Mouse (Mus musculus): ENCODE data around the gene 1810046K07Rik.

Gene 1810046K07Rik

DNA sequence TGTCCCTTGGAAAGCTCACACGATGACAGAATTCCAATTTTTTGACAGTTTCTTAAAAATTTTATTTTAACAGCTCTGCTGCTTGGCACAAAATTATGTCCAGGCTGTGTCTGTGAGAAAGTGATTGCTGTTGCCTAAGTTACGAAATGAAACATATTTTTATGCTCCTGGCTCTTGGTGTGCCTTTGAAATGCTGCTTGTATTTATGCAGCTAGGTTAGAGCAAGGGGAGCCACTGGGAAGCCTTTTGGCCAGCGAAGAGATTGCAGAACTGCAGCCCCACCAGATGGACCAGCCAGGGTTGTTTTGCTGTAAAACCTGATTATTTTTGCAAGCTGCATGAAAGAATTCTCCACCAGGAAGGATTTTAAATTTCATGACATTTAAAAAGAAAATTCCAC, 23.6 kb downstream of the 1810046K07Rik start:
- DNase-seq (ENCODE audit: low spot score) = no peak

DNA sequence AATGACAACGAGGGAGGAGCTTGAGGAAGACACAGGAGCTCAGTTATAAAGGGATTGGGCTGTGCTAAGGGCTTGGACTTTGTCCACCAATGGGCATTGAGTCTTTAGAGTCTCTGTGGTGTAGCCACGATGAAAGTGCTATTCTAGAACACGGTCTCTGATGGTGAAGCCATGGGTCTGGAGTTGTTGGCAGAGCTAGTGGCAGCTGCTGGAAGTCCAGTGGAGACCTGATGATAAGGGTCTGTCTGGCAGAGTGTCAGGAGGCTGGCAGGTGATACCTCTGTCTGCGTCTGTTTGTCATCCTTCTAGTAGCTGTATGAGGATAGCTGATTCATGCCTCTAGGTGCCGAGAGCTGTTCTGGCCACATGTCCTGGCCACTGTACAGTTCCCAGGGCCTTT, 24.7 kb downstream of the 1810046K07Rik start:
- DNase-seq (ENCODE audit: low spot score) = no peak

DNA sequence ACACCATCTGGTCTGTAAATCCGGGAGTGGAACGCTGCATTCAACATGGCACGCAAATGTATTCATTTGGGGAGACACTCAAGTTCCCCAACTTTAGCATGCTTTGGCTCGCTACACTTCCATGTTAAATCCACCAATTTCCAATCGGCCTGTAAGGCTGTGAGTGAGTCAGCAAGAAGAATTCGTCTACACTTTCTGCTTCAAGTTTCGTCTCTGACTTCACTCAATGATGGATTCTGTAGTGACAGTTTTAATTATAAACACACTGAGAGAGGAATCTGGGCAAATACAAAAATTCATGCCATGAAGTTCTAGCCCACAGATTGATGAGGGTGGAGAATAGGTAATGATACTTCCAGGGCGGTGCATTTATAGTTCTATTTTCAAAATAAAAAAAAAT, 35.2 kb downstream of the 1810046K07Rik start:
- no peak for DNase-seq (ENCODE audit: low spot score)

DNA sequence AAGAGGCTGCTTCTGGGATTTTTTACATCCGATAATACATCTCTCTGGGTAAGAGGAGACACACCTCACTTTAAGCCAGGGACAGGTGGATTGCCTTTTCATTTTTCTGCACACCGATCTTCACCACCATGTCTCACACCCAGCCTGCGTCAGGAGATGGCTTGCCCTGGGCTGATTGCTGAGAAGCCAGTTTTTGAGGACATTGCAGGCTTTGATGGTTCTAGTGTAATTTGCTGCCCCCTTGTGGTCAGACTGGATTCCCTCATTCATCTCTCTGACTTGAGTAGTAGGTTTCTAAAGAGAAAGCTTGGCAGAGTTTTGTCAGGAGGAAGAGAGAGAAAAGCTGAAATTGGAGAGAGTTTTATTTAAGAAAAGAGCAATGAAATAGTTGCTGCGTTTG, 36.0 kb downstream of the 1810046K07Rik start:
- peak; percentile 54 for DNase-seq (ENCODE audit: low spot score)

DNA sequence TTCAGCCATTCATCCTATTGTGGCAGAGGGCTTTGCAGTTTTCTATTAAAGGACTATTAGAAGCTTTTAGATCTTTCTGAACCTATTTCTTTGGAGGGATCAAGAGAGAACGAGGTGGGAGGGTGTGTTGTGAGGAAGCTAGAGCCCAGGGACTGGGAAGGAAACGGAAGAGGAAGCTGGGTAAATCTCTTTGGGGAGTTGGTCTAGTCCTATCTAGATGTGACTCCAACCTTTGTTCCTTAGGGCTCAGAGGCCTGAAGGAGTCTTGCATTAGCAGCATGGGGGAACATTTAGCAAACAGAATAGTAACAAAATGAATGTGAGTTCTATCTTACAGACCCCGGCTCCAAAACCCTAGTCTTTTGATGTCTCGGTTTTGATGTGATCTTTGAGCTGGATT, 37.7 kb downstream of the 1810046K07Rik start:
- DNase-seq (ENCODE audit: low spot score) = no peak

DNA sequence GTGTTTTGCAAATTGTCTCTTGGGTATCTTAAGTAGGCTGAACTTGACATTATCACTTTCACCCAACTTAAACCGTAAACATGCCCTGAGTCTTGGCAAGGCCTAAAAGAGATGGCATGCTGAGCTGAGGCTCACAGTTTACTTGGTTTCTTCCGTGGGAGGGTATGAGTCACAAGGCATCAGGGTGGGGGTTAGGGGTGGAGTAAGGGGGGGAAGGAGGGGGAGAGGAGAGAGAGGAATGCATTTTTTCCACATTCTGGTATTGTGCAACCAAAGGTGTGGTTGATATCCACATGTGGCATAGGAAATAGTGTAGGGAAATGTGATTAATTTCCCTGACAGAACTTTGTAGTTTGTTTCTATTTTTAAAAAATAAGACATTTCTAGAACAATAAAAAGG, 42.6 kb downstream of the 1810046K07Rik start:
- DNase-seq (ENCODE audit: low spot score) = no peak

DNA sequence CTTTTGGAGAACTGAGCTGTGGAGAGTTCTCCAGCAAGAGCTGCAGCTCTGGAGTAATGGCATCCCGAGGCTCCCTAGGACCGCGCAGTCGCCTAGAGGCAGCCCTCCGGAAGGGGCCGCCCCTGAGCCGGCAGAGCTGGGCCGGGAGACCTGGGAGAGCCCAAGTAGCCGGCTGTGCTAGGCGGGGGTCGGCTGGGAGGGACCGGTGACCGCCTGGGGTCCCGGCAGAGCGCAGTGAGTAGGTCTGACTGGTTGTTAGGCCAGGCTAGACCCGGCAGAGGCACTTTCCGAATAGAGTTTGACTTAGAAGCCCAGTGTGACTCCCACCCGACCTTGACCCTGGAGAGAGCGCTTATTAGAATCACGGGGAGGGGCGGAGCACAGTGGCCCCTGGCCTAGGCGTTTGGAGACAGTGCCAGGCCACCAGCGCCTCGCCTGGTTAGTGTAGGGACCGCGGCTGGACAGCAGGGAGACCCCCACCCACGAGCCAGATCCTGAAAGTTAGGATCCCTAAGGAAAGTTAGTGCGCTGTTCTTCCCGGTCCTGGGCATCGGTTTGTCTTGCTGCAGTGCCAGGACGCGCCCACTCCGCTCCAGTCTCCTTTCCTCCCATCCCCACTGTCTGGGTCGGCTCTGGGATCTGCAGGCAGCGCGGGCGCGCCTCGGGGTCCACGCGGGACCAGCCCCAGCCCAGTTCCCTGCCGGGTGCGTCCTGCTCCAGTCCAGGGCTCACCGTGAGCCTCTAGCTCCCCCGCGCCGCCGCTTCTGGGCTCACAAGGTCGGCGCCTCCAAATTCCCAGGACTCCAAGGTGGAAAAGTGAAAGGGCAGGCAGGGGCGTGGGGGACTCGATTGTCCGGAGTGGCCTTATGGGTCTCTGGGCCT, 50.0 kb downstream of the 1810046K07Rik start, which contains the start of gene Colca2:
Gene Colca2, minus strand, starts transcription at position 70 of the 882 bp plus-strand sequence.
- peak; percentile 72 for DNase-seq (ENCODE audit: low spot score)

DNA sequence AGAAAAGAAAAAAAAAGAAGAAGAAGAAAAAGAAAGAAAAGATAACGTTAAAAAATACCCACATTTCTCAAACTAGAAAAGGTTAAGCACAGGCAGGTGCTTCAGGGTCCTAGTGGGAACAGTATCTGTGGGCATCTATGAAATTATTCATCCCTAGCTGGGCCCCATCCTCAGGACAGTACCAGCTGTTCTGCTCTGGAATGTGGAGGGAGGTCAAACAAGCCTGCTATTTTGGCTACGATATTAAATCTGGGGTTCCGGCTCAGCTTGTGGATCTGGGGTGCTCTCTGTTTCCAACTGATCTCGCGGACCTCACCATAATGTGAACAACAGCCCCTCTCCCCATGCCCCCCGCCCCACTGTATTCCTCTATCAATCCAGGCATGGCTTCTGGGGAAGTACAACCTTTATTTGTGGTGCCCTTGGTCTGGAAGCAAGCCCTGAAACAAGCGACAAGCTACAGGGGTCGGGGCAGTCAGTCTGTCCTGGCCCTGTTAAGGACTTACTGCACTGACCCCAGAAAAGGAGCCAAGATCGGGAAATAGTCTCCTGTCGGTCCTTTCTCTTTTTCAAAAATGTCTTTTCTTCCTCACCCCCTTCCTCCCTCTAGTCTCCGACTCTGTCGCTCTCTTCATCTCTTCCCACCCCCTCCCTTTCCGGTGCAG, 50.8 kb downstream of the 1810046K07Rik start:
- DNase-seq (ENCODE audit: low spot score) = peak; percentile 19

DNA sequence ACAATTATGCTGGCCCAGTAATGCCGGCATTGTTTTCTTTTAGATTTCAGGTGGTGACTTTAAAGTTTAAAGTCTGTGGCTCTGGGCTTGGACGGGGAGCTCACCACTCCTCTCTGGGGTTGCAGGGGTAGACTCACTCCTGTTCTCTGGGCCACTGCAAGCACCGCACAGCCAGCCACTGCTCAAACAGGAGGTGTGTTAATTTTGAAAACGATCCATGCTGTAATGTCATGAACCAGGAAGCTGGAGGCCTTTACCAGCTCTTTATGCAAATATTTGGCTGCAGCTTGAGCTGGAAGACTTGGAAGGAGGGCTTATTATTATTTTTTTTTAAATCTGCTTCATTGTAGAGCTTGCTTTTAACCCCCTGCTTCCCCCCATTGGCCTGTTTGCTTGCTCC, 54.0 kb downstream of the 1810046K07Rik start:
- no peak for DNase-seq (ENCODE audit: low spot score)

DNA sequence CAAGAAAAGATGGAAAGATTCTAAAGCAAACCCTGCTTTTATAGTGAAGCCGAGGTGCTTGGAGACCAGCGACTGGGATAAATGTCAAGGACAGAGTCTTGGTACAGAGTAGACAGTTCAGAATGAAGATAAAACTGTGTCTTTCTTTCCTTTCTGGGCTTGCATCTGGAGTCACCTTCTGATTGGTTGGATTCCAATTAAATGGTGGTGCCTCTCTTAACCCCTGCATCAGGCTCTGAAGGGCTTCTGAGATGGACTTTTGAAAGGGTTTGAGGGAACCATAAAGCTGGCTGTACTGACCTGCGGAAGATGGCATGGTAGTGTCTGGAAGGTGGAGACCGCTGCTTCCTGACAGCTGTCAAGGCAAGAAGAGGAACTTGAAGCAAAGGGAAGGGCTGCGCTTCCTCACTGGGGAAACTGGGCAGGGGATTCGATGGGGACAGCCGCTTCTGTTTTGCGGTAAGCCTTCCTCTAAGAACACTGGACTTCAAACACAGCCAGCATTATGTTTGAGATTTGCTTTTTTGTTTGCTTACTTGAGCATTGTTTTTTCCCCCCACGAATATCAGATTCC, 55.0 kb downstream of the 1810046K07Rik start:
- no peak for DNase-seq (ENCODE audit: low spot score)

DNA sequence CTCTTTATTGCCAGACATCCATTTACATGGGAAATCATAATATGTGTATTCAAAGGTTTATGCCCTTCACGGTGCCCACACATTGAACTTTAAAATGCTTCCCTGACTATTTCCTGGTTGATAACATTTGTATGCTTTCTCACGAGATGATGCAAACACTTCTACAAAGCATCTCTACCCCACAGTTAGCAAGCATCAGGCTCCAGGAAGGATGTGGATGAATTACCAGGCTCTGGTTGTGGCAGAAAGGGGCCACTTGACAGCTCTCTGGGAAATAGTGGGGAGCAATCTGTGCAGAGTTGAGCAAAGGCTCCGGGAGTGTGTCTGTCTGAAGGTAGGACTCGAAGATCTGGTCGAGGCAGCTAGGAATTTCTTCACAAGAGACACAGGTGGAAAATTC, 56.6 kb downstream of the 1810046K07Rik start:
- DNase-seq (ENCODE audit: low spot score) = no peak

DNA sequence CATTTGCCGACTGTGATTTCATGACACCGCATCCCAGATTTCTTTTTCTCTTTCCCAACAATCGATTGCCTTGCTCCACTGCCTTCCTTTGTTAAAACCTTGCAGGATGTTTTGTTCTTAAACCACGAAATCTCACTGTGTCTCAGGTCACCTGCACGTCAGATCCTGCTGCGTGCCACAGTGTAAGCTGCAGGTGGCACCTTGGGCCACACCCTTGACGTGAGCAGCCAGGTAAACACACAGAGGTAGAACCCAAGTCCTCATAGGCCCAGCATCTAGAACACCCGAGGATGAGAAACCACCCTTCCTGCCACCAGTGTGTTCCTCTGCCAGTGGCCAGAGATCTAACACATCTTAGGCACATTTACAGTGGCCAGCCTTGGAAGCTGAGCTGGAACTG, 57.6 kb downstream of the 1810046K07Rik start:
- DNase-seq (ENCODE audit: low spot score) = no peak

DNA sequence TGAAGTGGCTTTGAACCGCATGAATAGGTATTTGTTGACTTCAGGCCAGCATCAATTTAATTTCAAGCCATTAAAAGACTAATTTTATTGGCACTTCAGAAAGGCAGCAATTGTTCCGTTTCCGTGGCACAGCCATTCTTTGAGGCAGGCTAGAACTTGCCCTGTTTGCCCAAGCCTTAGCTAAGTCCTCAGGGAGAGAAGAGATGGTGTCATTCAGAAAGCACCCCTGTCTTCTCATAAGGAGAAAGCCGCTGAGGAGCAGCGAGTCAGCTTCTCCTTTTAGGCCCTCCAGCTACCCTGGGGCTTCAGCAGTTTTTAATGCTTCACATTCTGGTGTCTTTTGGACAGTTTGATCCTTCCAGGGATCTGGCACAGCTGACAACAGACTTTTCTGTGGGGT, 59.9 kb downstream of the 1810046K07Rik start:
- DNase-seq (ENCODE audit: low spot score) = no peak

DNA sequence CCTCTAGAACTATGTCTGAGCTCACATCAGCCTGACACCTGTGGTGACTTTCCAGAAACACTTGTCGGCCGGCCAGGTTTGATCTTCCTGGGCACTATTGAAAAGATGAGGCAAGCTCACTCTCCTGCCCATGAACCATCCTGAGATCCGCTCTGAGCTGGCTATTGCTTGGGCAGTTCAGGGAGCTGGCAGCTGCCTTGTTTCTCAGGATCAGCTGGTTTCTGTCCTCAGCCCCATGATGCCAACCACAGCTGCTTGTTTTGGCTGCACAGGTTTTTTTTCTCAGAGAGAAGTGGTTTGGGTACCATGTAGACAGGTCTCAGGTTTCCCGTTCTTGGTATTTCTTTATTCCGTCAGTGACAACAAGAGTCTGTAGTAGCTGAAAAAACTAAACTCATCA, 70.3 kb downstream of the 1810046K07Rik start:
- no peak for DNase-seq (ENCODE audit: low spot score)

DNA sequence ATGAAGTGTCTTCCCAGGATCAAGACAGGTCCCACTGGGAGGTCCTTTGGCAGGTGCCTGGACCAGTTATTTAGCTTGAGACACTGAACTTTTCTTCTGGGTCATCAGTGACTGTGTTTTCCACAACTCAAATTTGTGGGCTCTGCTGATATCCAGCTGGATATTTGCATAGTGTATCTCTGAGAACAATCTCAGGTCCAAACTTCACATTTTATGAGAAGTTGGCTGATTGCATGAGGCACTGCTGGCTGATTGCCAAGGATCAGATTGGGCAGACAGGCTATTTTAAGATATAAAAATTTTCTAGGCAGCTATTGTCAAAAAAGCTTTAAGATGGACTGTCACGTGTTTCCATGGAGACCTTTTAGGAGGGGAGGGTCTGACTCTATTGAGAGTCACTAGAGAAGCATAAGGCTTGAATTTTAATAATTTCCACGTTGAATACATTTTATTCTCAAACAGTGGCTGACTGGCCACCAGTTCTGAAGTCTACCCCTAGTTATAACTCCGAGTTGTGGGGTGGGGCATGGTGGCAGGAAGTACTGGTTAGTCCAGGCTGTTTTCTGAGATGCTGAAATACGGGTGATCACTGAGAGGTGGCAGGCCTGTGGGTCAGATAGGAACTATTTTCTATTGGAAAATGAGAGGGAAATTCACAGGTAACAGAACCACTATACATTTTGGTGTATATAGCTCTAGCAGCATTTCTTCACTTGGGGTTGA, 71.8 kb downstream of the 1810046K07Rik start:
- DNase-seq (ENCODE audit: low spot score) = no peak

Measured in testis, postnatal 14 days (tissue).